Mouse (Mus musculus): ENCODE data around the gene Mybph.

Gene Mybph

GRCm38 (mm10) chr1:134213405-134213804, 20.2 kb downstream of the Mybph start:
- DNase-seq = no peak

DNA sequence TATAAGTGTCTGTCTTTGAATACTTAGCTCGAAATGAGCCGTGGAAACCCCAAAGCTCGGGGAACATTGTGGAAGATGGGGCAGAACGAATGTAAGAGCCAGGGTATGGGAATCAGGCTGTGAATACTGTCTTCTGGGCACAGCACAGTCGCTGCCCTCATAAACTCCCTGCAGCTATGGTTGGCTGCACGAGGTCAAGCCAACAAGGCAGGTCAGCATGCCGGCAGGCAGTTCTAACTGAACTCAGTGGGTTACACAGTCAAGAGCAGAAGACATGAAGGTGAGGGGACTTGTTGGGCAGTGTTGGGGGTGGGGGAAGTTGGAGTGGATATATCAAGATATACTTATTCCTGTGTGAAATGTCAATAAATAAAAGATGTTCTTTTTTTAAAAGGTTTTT, 21.8 kb downstream of the Mybph start:
- DNase-seq = no peak

DNA sequence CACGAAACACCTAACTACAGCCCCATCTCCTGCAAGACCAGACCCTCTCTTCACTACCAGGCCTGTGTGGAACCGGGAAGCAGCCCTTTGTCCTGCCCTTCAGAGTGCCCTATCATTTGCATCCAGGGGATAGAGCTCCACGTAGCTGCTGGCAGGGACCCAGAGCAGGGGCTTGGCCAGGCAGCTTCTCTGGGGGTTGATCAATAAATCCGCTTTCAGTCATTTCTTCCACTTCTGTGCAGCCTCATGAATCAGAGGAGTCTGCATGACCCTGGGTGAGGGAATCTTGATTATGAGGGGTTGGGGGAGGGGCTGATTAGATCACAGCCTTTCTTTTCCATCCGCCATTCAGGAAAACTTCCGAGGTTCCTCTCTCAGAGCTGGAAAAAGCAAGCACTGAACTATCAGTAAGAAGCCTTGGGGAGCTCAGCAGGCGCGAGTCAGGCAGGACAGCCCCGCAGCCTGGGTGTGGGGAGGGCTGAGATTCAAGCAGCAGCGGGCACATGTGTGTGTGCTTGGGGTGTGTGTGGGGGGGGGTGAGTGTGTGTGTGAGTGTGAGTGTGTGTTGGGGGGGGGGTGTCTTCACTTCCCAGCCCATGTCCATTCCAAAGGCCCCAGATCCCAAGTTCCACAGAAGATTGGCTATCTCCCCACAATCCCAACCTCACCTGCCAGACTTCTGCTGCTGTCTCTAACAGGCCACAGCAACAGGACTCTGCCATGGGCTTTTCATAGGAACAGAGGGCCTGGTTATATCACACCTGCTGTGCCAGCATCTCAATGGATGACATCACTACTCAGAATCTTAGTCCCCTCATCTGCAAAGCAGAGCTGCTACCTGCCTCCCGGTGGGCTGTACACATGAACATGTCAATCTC, 22.7 kb downstream of the Mybph start:
- DNase-seq = no peak

DNA sequence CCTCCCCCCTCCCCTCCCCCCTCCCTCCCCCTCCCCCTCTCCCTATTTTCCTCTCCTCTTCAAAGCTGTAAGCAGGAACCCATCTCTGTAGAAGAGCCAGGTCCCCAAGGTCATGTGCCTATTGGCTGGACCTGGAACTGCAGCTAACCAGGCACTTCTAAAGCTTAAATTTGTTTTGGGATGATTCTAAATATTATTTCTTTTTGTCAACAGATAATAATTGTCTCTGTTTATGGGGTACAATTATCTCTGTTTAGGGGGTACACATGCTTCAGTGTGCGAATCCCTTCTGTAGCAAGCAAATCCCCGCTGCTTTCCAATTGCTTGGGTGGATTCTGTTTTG, 23.4 kb downstream of the Mybph start:
- no peak for DNase-seq

DNA sequence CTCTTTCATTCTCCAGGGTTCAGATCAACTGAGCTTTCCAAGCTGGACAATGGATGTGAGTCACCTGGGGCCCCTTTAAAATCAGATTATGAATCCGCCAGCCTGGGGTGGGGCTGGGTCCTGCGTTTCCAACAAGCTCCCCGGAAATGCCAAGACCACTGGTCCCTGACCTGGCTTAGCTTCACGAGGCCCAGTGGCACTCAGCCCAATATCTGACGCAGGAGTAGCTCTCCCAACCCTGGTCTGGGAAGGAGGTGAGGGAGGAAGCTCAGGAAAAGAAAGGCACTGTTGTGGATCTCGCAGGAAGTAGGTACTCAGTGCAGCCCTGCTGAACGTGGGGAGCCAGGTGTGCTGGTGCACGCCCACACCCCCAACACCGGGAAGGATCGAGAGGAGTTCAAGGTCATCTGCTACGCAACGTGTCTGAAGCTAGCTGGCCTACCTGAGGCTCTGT, 23.8 kb downstream of the Mybph start:
- DNase-seq = peak; percentile 49

DNA sequence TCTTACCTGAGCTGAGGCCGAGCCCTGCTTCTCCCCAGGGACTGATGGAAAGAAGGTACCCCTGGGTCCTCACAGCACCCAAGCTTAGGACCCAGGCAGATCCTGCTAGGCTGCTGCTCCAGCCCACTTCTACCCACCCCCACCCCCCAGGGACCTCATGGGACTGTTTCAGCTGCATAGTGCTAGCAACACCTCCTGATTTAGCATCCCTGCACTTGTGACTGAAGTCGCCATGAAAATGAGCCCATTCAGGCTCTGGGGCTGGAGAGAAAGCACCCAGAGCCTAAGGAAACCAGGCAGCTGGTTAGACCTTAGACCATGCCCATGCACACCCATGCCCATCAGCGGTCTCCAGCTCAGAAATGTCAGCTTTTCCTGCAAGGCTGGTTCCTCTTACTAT, 24.7 kb downstream of the Mybph start:
- no peak for DNase-seq

- no peak for DNase-seq
These were observed 26.4 kb downstream of the Mybph start for GRCm38 (mm10) chr1:134219608-134220007.

- no peak for DNase-seq
These were observed 27.9 kb downstream of the Mybph start for GRCm38 (mm10) chr1:134221172-134221571.

DNA sequence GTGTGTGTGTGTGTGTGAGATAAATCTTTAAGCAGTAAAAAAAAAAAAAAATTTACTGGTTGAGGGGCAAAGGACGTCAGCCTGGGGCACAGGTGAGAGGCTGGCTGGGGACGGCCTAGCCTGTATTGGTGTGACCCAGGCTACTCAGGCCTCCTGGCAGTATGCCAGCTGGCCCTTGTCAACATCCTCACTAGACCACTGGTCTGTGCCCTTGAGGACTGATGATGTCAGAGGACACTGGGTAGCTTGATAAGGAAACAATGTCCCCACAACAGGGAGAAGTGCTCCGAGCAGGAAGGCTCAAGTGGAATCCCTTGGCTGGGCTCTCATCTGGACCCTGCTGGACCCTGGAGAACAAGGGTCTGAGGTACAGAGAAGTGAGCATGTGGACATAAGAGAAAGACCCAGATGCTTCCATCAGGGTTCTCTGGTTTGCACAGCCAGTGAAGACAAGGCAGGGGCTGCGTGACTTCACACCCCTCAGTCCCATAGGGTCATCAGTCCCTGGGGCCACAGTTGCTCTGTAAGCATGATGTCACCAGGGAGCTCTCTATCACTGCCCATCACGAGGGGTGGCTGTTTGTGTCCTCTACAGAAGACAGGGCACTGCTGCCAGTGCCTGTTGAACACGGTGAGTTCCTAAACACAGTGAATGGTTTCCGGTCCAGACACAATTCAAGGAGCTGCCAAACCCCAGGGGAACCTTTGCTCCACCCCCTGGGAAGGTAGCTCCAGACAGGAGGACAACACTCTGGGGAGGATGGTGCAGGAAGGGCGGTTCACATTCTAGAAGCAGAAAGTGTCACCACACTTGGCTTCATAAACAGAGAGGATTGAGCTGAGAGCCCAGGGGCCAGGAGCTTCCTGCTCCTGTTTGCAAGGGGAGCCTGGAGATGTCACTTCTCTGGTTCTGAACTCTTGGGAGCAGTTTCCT, 29.1 kb downstream of the Mybph start:
- peak; percentile 60 for DNase-seq

DNA sequence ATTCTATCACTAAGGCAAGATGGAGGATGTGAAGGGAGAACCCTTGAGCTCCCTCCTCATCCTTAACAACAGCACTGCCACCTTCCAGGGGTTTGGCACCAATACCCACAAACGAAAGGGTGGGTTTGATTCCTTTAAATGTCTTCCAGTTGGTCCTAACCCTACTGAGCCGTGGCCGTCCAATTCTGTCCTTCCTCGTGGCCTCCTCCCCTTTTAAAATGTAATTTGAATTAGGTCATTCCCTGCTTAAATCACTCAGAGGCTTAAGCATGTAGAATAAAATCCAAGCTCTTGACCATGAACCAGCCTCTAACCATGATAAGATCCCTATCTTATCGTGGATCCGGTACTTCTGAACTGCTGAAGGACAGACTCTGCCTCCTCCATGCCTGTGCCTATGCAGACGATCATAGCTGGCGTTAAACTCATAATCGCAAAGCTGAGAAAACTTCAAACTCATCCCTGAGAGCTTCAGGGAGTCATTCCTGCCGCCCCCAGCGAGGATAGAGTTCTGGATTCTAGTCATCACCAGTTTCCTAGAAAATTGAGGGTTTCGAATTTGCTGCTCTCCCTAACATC, 31.5 kb downstream of the Mybph start:
- DNase-seq = no peak

GRCm38 (mm10) chr1:134225375-134225774, 32.1 kb downstream of the Mybph start:
- DNase-seq = no peak

- DNase-seq = no peak
These were observed 33.5 kb downstream of the Mybph start for GRCm38 (mm10) chr1:134226739-134227138.

- DNase-seq = no peak
These were observed 36.7 kb downstream of the Mybph start for GRCm38 (mm10) chr1:134229806-134230575.

DNA sequence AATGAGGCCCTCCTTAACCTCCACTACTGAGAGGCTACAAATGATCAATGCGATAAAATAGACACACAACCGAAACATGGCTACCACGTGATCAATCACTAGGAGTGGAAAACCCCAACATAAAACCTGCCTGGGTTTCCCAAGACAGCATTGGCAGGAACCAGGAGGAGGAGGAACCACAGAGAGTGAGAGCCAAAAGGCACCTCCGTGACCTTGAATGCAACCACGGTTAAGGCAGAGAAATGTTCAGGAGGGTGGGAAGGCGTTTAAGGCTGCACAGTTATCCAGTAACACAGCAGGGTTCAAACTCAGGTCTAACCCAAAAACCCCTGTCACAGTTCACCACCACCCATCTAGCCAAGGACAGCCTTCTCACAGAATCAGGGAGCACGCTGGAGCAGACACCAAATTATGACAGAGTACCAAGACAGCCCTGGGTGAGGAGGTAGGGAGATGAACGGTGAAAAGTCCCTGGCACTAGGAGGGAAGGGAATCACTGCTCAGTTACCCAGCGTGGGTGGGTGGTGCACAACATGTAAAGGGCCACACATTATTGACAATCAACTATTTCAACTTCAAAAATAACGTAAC, 37.5 kb downstream of the Mybph start:
- no peak for DNase-seq

DNA sequence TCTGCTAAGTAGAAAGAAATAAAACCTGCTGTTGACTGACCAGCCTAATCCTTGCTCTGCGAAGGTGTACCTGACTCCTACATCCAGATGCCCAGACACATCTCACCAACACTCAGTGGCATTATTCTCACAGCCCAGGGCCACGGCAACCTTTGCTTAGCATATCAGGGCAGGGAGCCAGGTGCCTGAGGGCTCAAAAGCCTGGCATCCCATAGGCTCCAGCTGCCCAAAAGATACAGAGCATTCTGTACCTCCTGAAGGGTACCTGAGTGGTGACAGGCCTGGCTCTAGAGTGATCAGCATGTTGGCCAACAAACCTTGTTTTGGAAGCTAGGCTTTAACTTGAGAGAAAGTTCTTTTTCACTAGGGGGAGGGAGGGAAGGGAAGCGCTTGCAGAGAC, 38.0 kb downstream of the Mybph start:
- no peak for DNase-seq

DNA sequence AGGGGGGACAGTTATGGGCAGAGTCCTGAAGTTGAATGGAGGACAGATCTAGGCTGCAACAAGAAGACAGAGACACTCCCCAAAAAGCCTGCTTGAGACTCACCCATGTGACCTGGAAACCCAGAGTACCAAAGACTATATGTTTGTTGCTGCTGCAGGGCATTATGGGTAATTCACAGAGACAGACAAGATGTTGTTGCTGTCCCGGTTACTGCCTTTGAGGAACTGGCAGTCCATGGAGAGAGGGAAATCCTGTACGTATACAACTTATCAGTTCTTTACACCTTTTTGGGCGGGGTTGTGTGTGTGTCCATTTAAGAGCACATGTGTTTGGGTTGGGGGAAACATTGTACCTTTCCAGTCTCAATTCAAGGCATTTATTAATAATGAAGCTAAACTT, 38.4 kb downstream of the Mybph start:
- DNase-seq = no peak

DNA sequence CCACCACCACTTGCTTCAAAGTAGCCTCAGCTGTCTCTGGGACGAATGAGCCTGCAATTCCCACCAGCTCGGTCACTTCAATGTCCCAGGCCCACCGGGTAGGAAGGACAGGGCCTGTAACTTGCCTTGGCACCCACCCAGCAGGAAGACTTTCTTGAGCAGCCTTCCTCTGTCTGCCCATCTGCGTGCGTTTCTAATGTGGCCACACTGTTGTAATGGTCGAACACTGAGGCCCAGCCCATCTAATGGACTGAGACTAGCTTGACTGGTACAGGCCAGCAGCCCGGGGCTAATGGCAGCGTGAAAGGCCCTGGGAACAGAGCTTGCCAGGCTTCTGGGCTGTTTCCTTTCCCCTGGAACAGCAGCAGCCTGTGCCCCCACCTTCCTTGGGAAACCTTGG, 39.1 kb downstream of the Mybph start:
- no peak for DNase-seq

DNA sequence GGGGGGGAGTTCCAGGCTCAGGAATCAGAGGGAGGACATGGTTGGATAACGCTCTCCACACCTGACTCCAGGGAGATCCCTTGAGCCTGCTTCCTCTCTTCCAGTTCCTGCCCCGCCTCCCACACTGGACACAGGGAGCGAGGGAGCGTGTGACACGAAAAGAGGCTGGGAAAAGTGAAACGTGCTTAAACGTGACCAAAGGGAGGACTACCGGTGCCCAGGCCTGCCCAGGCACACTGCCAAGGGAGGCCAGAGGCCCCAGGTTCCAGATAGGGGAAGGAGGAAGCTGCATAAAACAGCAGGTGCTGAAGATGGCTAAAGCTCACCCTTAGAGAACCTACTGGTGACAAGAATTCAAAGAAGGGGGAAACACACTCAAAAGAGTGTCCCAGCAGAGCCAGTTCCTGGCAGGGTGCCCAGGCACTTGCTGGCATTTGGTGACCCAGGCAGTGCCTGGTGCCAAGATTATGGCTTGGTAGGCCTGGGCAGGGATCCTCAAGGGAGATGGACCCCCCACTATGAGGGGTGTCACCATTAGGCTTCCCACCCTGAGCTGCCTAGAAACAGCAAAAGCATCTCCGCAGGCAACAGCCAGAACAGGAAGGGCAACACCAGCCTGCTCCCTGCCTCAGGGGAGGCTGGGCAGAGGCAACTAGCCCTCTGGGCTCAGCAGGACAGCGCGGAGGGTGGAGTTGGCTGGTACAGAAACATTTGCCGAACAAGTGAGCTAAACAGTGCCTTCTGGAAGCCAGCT, 39.7 kb downstream of the Mybph start:
- DNase-seq = peak; percentile 61

GRCm38 (mm10) chr1:134233681-134234454, 40.6 kb downstream of the Mybph start:
- no peak for DNase-seq
